Mouse (Mus musculus) midbrain, embryonic 16.5 days (tissue): ENCODE measurements around the gene Rab11a. TPM values are rescaled to one million over a fixed set of nuclear protein-coding genes. Genes with fewer than 3 reads are reported as not detected.
A peak's percentile ranks its signal among the peaks of the same experiment; 100 is the strongest.

ENCODE experiments used
- ATAC-seq: fragments of 200-750 bp; cut with Nextera tagmentation; 2 replicates; pipeline ENCODE4 v1.8.0; 2017; ENCODE audit warnings: moderate TSS enrichment
- H3K27ac ChIP-seq: fragments of 300-500 bp; sonication (generic); 2 replicates; pipeline ENCODE4 v1.5.1; 2014; ENCODE audit warnings: mild to moderate bottlenecking, low read length, mixed read lengths
- H3K27me3 ChIP-seq: fragments of 300-500 bp; sonication (generic); 2 replicates; pipeline ENCODE4 v1.6.1; 2014; ENCODE audit warnings: low read depth, low read length, mixed read lengths; ENCODE audit not compliant: control insufficient read depth, insufficient read depth
- H3K36me3 ChIP-seq: fragments of 300-500 bp; sonication (generic); 2 replicates; pipeline ENCODE4 v1.6.1; 2014; ENCODE audit warnings: mild to moderate bottlenecking, low read length, moderate library complexity, mixed read lengths; ENCODE audit not compliant: control insufficient read depth, insufficient read depth
- H3K4me1 ChIP-seq: fragments of 300-500 bp; sonication (generic); 2 replicates; pipeline ENCODE4 v1.6.1; 2014; ENCODE audit warnings: mild to moderate bottlenecking, low read length, mixed read lengths; ENCODE audit not compliant: control insufficient read depth, insufficient read depth
- H3K4me2 ChIP-seq: fragments of 300-500 bp; sonication (generic); 2 replicates; pipeline ENCODE4 v1.6.1; 2014; ENCODE audit warnings: mild to moderate bottlenecking, low read length, mixed read lengths
- H3K4me3 ChIP-seq: fragments of 300-500 bp; sonication (generic); 2 replicates; pipeline ENCODE4 v1.5.1; 2014; ENCODE audit warnings: low read depth, mild to moderate bottlenecking, low read length, moderate library complexity, mixed read lengths
- H3K9ac ChIP-seq: fragments of 300-500 bp; sonication (generic); 2 replicates; pipeline ENCODE4 v1.6.1; 2014; ENCODE audit warnings: low read depth, low read length, mixed read lengths
- H3K9me3 ChIP-seq: fragments of 300-500 bp; sonication (generic); replicated peaks from 2 replicates; pipeline ENCODE4 v1.6.1; 2014; ENCODE audit warnings: mild to moderate bottlenecking, low read length, mixed read lengths; ENCODE audit not compliant: control insufficient read depth, poor library complexity, severe bottlenecking
- WGBS: fragments of 180-500 bp; shearing (Covaris S2); extraction: QIAGEN DNeasy Blood & Tissue Kit; methylation state at CpG from one replicate; pipeline ENCODE4 v1.1.7; 2014; 5-methylcytosine and 5-hydroxymethylcytosine counted together
- polyA plus RNA-seq: library from polyadenylated mRNA; unstranded; fragments of >200 nt; fragmentation: Nextera tagmentation; extraction: Ambion mirVana; gene quantifications from 2 replicates; pipeline ENCODE4 v1.2.1, GENCODE M21; 2015

Gene Rab11a
- polyA plus RNA-seq, 1 experiment from 2014 or later, result 482 TPM

DNA sequence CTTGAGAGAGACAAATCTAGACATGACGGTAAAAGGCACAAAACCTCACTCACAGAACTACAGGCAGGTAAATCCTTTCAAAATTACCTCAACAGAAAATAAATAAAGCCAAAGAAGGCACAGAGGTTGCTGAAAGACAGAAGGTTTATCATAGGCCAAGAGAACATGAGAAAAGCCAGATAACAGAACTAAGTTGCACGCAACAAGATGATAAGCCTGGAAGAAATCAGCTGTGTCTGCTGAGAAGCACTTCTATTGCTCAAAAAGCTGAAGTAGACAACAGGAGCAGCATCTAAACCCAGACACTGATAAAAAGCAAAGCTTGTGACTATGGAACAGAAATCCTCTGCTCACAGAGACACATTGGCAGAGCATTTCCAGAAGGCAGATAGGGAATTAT is 27.3 kb upstream of the Rab11a start:
- Histone ChIP-seq H3K9me3 (no peaks in the 10 kb centered on the region), H3K36me3 (no peaks in the 10 kb centered on the region), H3K9ac (no peak overlapping the region), H3K4me2 (no peak overlapping the region), H3K27me3 (no peaks in the 10 kb centered on the region), H3K4me3 (no peak overlapping the region), H3K27ac (no peak overlapping the region), H3K4me1 (no peaks in the 10 kb centered on the region)
- 86% methylated on average over 2 of the region's 2 CpGs for whole genome bisulfite sequencing
- no peak for ATAC-seq

DNA sequence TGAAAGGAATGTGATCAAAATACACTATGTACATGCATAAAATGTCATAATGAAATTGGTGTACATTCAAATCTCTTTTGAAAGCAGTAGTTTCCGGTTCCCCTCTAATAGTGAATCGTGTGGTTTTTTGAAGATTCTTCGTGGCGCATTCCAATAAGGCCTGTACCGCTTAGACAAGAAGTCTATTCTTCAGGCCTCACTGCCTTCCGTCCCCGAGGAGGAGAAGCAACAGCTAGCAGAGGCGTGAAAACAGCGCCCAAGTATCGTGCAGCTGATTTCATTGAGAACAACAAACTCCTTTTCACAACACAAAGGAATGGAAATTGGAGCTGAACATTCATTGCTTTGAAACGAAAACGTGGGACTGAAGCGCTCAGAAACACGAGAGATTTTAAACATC is 20.5 kb upstream of the Rab11a start:
- WGBS, result 51% methylated on average over 14 of the region's 14 CpGs
- Histone ChIP-seq H3K27ac (peak overlapping the region; percentile 52), H3K4me1 (no peaks in the 10 kb centered on the region), H3K9ac (no peak overlapping the region), H3K36me3 (no peaks in the 10 kb centered on the region), H3K27me3 (no peaks in the 10 kb centered on the region), H3K4me2 (no peak overlapping the region), H3K4me3 (no peak overlapping the region), H3K9me3 (no peaks in the 10 kb centered on the region)
- no peak for ATAC-seq

DNA sequence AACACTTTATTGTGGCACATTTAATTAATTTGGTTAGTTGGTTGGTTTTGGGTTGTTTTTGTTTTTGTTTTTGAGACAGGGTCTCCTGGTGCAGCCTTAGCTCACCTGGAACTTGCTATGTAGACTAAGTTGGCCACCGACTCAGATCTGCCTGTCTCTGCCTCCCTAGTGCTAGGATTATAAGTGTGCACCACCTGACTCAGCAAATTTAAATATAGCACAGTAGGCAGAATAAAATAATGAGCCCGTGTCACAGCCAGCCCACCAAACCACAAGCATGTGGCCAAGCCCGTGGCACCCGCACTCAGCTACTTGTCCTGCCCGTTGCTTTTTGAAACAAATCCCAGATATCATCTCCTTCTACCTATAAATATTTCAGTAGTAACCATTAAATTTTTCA is 15.0 kb upstream of the Rab11a start:
- H3K27ac ChIP-seq, result no peak overlapping the region
- no peak overlapping the region for H3K4me3 ChIP-seq
- H3K4me2 ChIP-seq, result no peak overlapping the region
- H3K9ac ChIP-seq, result no peak overlapping the region
- ATAC-seq, result no peak
- no peaks in the 10 kb centered on the region for H3K4me1 ChIP-seq
- no peaks in the 10 kb centered on the region for H3K36me3 ChIP-seq
- no peaks in the 10 kb centered on the region; the same call in 1 of the 2 replicates for H3K9me3 ChIP-seq
- WGBS, result 92% methylated on average over 5 of the region's 5 CpGs
- H3K27me3 ChIP-seq, result no peaks in the 10 kb centered on the region

- no peaks in the 10 kb centered on the region for H3K36me3 ChIP-seq
- H3K27me3 ChIP-seq, result no peaks in the 10 kb centered on the region
- no peak overlapping the region for H3K4me2 ChIP-seq
- no peak overlapping the region for H3K27ac ChIP-seq
- no peaks in the 10 kb centered on the region; the same call in 1 of the 2 replicates for H3K9me3 ChIP-seq
- H3K4me3 ChIP-seq, result no peak overlapping the region
- 90% methylated on average over 6 of the region's 6 CpGs for WGBS
- no peak overlapping the region for H3K9ac ChIP-seq
- H3K4me1 ChIP-seq, result no peaks in the 10 kb centered on the region
- no peak for ATAC-seq
Observed at GRCm38 (mm10) chr9:64749314-64749713, 11.8 kb upstream of the Rab11a start.

- no peaks in the 10 kb centered on the region for H3K36me3 ChIP-seq
Observed at GRCm38 (mm10) chr9:64747735-64748134, 10.2 kb upstream of the Rab11a start.

DNA sequence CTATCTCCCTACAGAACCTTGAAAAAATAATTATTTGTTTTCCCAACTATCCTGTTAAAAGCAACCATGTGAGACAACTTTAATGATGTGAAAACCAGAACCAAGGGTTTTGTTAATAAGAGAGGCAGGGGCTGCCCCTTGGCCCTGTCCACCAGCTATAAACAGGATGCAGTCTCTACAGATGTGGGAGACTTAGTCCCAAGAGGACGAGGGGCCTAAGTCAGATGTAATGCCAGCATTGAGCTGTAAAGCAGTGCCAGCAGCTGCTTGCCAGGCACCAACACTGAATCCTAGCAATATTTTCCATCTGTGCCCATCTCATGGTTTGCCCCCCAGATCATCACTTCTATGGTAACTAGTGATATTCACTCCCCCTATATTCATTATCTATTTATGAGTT is 4.9 kb upstream of the Rab11a start:
- H3K27me3 ChIP-seq, result no peaks in the 10 kb centered on the region
- no peak overlapping the region for H3K4me3 ChIP-seq
- no peak overlapping the region for H3K9ac ChIP-seq
- H3K27ac ChIP-seq, result no peak overlapping the region
- H3K36me3 ChIP-seq, result no peaks in the 10 kb centered on the region
- WGBS, result 79% methylated on average over 1 of the region's 1 CpGs
- no peak overlapping the region for H3K4me2 ChIP-seq
- H3K9me3 ChIP-seq, result no peaks in the 10 kb centered on the region
- H3K4me1 ChIP-seq, result peaks cover 2% of the 10 kb centered on the region; the same call in 1 of the 2 replicates
- no peak for ATAC-seq

More at GRCm38 (mm10) chr9:64747735-64748134, 10.2 kb upstream of the Rab11a start:
- ATAC-seq, result no peak
- Histone ChIP-seq H3K9ac (no peak overlapping the region), H3K27me3 (no peaks in the 10 kb centered on the region), H3K27ac (no peak overlapping the region), H3K4me1 (no peaks in the 10 kb centered on the region), H3K9me3 (no peaks in the 10 kb centered on the region; the same call in 1 of the 2 replicates), H3K4me2 (no peak overlapping the region), H3K4me3 (no peak overlapping the region)
- WGBS, result 87% methylated on average over 4 of the region's 4 CpGs

GRCm38 (mm10) chr9:64739001-64739400 is 1.4 kb upstream of the Rab11a start:
- no peaks in the 10 kb centered on the region for H3K27me3 ChIP-seq
- no peaks in the 10 kb centered on the region for H3K9me3 ChIP-seq
- WGBS, result 89% methylated on average over 2 of the region's 2 CpGs
- no peak overlapping the region for H3K4me2 ChIP-seq
- no peaks in the 10 kb centered on the region for H3K36me3 ChIP-seq
- H3K9ac ChIP-seq, result no peak overlapping the region
- H3K4me3 ChIP-seq, result no peak overlapping the region
- H3K4me1 ChIP-seq, result peaks cover 13% of the 10 kb centered on the region
- H3K27ac ChIP-seq, result no peak overlapping the region
- ATAC-seq, result no peak

DNA sequence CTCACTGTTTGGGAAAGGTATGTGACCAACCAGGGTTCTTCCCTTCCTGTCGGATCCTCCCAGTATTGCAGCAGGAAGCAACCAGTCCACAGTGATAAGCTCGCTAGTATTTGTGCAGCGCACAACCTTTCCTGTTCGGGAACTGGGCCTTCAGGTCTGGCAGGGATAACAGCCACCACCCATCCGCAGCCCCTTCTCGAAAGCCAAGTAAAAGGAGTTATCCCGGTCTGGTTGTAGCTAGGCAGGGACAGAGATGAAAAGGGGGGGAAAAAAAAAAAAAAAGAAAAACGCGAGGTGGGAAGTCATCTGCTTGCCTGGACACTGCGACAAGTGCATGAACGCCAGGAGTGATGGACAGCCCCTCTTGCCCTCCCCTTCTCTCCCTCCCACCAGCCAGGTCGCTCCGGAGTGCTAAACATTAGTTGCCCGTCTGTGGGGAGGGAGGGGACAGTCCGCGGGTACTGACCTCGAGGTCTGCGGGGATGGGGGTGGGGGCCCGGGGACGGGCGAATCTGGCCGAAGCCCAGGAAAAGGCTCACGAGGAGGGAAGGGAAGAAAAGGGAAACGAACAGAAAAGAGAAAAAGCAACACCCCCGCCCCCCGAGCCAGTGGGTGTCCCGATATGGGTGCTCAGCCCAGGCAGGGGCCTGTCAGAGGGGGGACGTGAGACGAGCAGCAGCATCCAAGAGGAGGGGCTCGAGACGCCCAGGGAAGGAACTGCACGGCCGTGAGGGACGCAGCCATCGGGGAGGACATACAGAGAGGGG is 736 bp downstream of the Rab11a start:
- Histone ChIP-seq H3K4me3 (peak overlapping the region; percentile 98), H3K4me2 (peak overlapping the region; percentile 68), H3K9me3 (no peaks in the 10 kb centered on the region), H3K36me3 (no peaks in the 10 kb centered on the region), H3K27ac (peak overlapping the region; percentile 96), H3K27me3 (no peaks in the 10 kb centered on the region), H3K4me1 (peaks cover 13% of the 10 kb centered on the region), H3K9ac (peak overlapping the region; percentile 93)
- WGBS, result 1% methylated on average over 34 of the region's 35 CpGs
- ATAC-seq, result peak; percentile 85

DNA sequence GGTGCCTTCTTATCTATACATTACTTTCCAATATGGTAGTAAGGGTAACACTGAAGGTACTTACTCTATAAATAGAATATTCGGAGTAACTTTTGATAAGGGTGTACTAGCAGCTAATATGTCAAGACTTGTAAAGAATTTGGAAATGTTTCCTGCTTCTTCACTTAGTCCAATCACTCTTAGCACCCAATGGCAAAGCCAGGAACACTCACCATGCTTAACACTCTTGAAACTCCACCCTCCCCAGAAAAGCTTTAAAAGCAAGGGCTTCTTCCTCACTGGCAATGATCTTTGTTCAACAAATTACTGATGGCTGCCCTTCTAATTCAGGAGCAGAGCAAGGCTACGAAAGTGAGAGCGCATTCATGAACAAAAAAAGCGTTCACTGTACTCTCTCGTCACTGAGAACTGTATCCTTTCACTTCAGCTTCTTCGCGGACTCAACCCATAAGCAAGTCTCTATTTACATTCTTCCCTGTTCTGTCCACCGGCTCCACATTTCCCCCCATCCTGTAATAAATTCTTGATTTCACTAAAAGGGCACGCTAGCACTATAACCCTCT is 1.4 kb downstream of the Rab11a start:
- Histone ChIP-seq H3K4me1 (peaks cover 13% of the 10 kb centered on the region), H3K4me2 (peak overlapping the region; percentile 68), H3K9ac (peak overlapping the region; percentile 93), H3K27ac (peak overlapping the region; percentile 96), H3K36me3 (no peaks in the 10 kb centered on the region), H3K9me3 (no peaks in the 10 kb centered on the region), H3K4me3 (peak overlapping the region; percentile 98), H3K27me3 (no peaks in the 10 kb centered on the region)
- 11% methylated on average over 9 of the region's 9 CpGs for WGBS
- ATAC-seq, result no peak
